Mouse (Mus musculus) cerebellum, adult 8-10 months (tissue): ENCODE measurements around the gene Pde4b.

Experiments used
- DNase-seq: peaks from one replicate; pipeline ENCODE4 v3.0.0; 2022

Pde4b gene

DNA sequence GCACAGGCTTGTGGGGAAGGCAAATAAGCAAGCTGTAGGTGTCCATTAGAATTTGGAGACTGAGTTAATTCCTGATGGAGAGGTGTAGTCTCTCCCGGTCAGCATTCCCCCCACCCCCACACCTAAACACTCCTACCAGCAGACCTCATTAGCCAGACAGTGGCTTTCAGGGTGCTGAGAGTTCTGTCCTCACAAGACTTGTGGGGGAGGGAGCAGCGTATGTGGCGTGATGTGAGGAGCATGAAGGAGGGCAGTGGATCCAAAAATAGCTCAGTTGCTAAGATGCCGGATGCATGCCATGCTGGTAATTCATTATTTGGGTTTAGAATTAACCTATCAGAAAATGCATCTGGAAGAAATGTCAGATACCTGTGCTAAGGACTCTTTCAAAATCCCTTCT lies 321.6 kb downstream of the Pde4b start:
- no peak for DNase-seq

DNA sequence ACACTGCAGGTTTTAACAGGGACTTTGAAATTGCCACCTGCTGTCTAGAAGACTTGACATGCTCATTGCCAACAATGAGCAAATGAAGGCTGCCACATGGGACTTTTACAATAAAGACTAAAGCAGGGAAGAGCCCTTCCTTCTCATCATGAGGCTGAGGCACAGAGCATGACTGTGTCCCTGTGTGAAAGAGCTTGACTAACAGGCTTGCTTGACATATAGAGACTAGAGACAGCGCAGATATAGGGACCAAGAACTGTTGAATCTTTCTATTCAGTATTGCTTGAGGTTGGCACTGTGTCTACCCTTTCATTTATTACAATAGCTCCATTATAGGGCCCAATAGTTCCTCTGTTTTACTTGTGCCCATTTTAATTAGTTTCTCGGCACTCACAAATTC lies 325.8 kb downstream of the Pde4b start:
- DNase-seq, result no peak

- no peak for DNase-seq
These were observed 326.5 kb downstream of the Pde4b start for GRCm38 (mm10) chr4:102413794-102414193.

DNA sequence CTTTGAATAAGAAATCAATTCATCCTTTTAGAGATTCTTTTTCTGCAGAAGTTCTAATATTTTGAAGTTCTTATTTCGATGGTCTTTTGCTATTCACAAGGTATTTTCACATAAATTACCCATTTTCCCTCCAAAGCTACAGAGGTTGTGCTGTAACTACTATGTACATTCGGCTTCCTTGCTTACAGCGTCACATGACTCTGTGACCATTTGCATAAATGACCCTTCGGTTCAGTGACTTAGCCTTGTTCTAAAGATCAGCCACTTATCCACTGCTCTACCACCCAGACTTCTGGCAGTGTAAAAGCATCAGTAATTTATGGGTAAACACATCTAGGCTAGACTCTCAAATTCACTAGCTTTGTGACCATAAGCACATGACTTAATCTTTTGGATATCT lies 327.3 kb downstream of the Pde4b start:
- no peak for DNase-seq

DNA sequence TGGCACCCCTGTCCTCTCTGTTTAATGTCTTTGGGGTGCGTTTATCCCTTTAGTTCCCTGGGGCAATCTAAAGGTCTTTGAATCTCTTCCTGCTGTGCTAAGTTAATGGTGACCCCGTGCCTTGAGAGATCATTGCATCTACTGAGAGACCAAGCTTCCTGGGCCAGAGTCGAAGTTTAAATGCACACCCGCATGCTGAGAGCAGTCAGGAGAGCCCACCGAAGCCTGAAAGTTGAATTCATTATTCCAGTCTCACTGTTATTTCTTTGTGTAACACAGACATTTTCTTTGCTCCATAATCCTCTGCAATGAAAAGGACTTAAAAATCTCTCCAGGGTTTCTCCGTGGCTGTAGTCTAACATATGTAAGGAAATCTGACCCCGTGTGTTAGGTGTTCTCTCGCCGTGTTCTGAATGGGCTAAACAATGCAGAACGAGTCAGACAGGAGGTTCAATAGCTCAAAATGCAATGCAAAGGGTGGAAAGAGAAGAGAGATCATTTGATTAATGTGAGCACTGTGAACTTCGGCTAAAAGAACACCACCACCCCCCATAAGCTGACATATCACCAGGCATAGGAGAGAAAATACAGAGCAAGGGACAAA lies 333.6 kb downstream of the Pde4b start:
- DNase-seq, result no peak

DNA sequence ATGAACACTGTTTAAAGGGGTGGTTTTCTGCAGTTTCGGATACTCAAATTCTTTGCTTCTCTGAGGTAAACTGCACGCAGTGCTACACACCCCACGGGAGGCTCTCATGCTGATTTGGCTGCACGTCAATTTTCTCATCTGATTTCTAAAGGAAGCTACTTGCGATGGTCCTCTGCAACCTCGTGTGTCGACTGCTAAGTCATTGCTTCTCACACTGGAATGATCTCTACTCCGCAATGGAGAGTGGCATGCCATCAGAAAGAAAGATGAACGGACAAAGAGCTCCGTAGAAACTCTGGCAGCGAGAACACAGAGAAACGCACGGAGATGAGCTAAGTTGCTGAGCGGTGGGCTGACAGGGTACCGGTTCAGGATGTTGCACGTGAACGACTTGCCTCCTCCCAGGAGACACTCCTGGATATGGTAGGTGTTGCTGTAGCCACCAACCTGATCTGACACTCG lies 334.1 kb downstream of the Pde4b start:
- DNase-seq, result peak; percentile 37

GRCm38 (mm10) chr4:102424104-102424503 lies 336.8 kb downstream of the Pde4b start:
- no peak for DNase-seq

GRCm38 (mm10) chr4:102425422-102425821 lies 338.1 kb downstream of the Pde4b start:
- DNase-seq, result no peak

DNA sequence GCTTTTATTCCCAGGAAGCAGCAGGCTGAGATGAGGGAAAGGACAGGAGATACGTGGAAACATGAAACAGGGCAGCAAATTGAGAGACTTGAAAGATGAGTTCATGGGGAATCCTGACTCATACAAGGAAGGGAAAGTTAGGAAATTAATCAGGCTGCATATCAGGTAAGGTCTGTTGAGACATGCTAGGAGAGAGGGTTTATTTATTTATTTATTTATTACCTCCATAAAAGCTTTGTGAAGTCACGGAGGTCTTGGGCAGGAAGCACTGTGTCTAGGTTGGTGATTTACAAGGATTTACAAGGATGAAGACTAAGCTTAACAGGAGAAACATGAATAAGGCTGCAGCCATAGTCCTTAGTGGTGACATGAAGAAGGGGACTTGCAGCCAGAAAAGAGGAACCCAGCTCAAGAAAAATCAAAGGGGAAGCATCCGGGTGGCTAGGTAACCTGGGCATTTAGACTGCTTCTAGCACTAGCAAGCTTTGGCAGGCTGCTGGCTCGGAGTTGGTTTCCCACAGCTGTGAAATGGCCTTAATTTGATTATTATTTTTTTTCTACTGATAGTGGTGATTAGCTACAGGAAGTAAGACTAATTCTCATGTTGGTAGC lies 342.5 kb downstream of the Pde4b start:
- DNase-seq, result no peak

GRCm38 (mm10) chr4:102432040-102432782 lies 344.9 kb downstream of the Pde4b start:
- DNase-seq, result peak; percentile 47

DNA sequence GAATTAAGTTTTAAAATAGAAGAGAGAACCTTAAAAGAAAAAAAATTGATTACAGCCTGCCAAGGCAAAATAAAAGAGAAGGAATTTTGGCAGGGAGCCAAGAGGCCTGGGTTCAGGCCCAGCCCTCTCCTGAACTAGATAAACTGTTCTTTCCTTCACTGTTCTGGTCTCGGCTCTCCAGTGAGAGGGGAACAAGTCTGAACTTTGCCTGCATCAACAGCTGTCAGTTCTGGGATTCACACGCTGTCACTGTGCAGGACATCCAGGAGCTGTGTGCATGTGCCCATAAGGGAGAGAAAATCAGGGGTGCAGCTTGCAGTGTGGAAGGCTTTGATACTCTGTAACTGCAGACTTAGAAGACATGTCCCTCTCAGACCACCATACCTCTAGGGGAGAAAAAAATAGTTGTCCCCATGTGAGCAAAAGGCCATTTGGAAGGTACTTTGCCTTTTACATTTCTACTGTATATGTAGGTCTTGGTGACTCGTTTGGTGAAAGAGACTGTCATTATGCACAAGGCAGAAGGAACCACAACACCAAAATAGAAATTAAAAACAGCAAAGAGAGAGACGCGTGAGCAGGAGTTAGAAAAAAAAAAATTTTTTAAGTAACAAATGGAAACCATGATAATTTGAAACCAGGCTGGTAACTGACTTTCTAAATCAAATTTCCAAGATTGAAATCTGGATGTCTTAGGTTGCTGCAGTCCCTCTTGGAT lies 352.2 kb downstream of the Pde4b start:
- DNase-seq, result peak; percentile 42

GRCm38 (mm10) chr4:102440119-102440481 lies 352.8 kb downstream of the Pde4b start:
- DNase-seq, result no peak

- DNase-seq, result no peak
These were observed 356.2 kb downstream of the Pde4b start for GRCm38 (mm10) chr4:102443533-102443932.

DNA sequence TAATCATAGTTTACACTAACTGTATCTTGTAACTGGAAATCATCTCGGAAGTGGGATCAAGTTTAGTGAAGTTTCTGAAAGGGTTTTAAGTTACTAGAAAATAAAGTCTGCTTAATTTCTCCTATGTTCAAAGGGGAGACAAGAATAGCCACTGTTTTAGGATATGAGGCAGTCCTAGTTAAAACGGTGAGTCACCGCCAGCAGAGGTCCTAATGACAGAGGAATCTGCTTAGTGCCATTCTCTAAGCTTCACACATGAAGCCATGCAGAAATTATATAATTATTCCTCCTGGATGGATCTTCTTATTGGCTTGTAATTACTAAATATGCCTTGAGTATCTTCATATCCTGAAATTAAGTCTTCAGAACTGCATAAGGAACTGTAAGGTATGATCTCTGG lies 357.2 kb downstream of the Pde4b start:
- no peak for DNase-seq

- no peak for DNase-seq
These were observed 359.0 kb downstream of the Pde4b start for GRCm38 (mm10) chr4:102446160-102446945.

- DNase-seq, result no peak
These were observed 369.1 kb downstream of the Pde4b start for GRCm38 (mm10) chr4:102456426-102456825.

- DNase-seq, result no peak
These were observed 372.1 kb downstream of the Pde4b start for GRCm38 (mm10) chr4:102459216-102459999.

- no peak for DNase-seq
These were observed 390.8 kb downstream of the Pde4b start for GRCm38 (mm10) chr4:102478104-102478503.

- no peak for DNase-seq
These were observed 391.5 kb downstream of the Pde4b start for GRCm38 (mm10) chr4:102478860-102479259.

GRCm38 (mm10) chr4:102480830-102481484 lies 393.6 kb downstream of the Pde4b start:
- DNase-seq, result peak; percentile 64

DNA sequence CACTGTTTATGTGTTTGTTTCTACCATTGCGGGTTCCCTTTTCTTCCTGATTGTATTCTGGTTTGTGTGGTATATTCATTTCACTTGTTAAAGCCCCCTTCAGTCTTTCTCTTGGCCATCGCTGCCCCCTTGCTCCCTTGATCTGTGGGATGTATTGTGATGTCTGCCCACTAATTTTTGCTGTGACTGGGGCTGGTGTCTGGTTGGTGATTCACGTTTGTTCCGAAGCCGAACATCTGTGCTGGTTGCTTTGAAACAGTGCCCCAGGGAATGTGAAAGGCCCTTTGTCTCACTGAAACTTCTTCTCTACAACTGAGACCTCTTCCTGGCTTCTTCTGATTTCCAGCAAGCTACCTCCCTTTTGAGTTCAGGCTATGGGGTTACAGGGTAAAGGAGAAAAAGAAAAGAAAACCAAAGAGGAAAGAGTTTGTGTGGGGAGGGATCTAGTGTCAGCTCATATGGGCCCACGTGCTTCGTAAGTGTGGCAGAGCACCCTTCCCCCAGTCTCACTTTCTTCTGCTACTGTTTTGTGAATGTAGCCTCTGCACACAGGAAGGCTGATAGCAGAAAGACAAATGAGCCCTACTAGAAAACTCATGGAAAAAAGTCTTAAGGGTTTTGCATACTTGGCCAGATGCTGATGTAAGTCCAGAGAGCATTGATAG lies 396.1 kb downstream of the Pde4b start:
- DNase-seq, result no peak
